Mouse (Mus musculus) intestine, embryonic 14.5 days (tissue): Measurements from ENCODE around the gene Mroh8. TPM values are rescaled to one million over a fixed set of nuclear protein-coding genes. Genes with fewer than 3 reads are reported as not detected.

ENCODE experiments used
- ATAC-seq: fragments of 200-750 bp; cut with Nextera tagmentation; replicated peaks from 2 replicates; pipeline ENCODE4 v1.8.0; 2017; ENCODE audit warnings: low read depth, moderate number of reproducible peaks, moderate TSS enrichment, moderate library complexity; ENCODE audit not compliant: low FRiP score, low TSS enrichment
- DNase-seq: peaks from one replicate; pipeline ENCODE4 v3.0.0-alpha.2; 2018; ENCODE audit warnings: low spot score
- H3K27ac ChIP-seq: fragments of 300-500 bp; sonication (generic); 2 replicates; pipeline ENCODE4 v1.5.1; 2014; ENCODE audit warnings: low read depth, mild to moderate bottlenecking, control low read depth
- H3K27me3 ChIP-seq: fragments of 300-500 bp; sonication (generic); replicated peaks from 2 replicates; pipeline ENCODE4 v1.6.1; 2014; ENCODE audit warnings: low read length, control low read depth; ENCODE audit not compliant: control insufficient read depth, insufficient read depth
- H3K36me3 ChIP-seq: fragments of 300-500 bp; sonication (generic); 2 replicates; pipeline ENCODE4 v1.6.1; 2014; ENCODE audit warnings: low read length, control low read depth; ENCODE audit not compliant: control insufficient read depth, insufficient read depth
- H3K4me1 ChIP-seq: fragments of 300-500 bp; sonication (generic); replicated peaks from 2 replicates; pipeline ENCODE4 v1.6.1; 2014; ENCODE audit warnings: low read length, control low read depth, mixed read lengths; ENCODE audit not compliant: control insufficient read depth, insufficient read depth
- H3K4me2 ChIP-seq: fragments of 300-500 bp; sonication (generic); 2 replicates; pipeline ENCODE4 v1.6.1; 2014; ENCODE audit warnings: low read length
- H3K4me3 ChIP-seq: fragments of 300-500 bp; sonication (generic); 2 replicates; pipeline ENCODE4 v1.5.1; 2014; ENCODE audit warnings: low read depth, low read length, control low read depth, mixed read lengths
- H3K9ac ChIP-seq: fragments of 300-500 bp; sonication (generic); 2 replicates; pipeline ENCODE4 v1.6.1; 2014; ENCODE audit warnings: mild to moderate bottlenecking, low read length
- H3K9me3 ChIP-seq: fragments of 300-500 bp; sonication (generic); 2 replicates; pipeline ENCODE4 v1.6.1; 2016; ENCODE audit warnings: low read length, control low read depth; ENCODE audit not compliant: control insufficient read depth
- WGBS: fragments of 180-500 bp; shearing (Covaris S2); extraction: QIAGEN DNeasy Blood & Tissue Kit; methylation state at CpG from one replicate; pipeline ENCODE4 v1.1.7; 2014; 5-methylcytosine and 5-hydroxymethylcytosine counted together
- polyA plus RNA-seq: library from polyadenylated mRNA; unstranded; fragments of >200 nt; fragmentation: Nextera tagmentation; extraction: Ambion mirVana; gene quantifications from 2 replicates; pipeline ENCODE4 v1.2.1, GENCODE M21; 2014

Mroh8 gene
- polyA plus RNA-seq, 1 experiment from 2014 or later, result 0.62 TPM

GRCm38 (mm10) chr2:157315486-157315885 lies 36.1 kb upstream of the Mroh8 start:
- Histone ChIP-seq H3K9ac (no peak overlapping the region), H3K4me1 (no peaks in the 10 kb centered on the region), H3K4me2 (no peak overlapping the region), H3K27ac (no peak overlapping the region), H3K4me3 (no peak overlapping the region), H3K27me3 (no peaks in the 10 kb centered on the region), H3K36me3 (peaks cover 94% of the 10 kb centered on the region), H3K9me3 (no peaks in the 10 kb centered on the region)
- no peak for ATAC-seq
- DNase-seq, result no peak
- WGBS, result 83% methylated on average over 6 of the region's 6 CpGs

- 89% methylated on average over 7 of the region's 7 CpGs for WGBS
- H3K27me3 ChIP-seq, result no peaks in the 10 kb centered on the region
- ATAC-seq, result no peak
- H3K9ac ChIP-seq, result no peak overlapping the region
- H3K4me3 ChIP-seq, result no peak overlapping the region
- DNase-seq, result no peak
- H3K4me1 ChIP-seq, result no peaks in the 10 kb centered on the region
- 0 out of 2 replicates have a peak overlapping the region, but pooled peaks have one; percentile 5 for H3K27ac ChIP-seq
- no peaks in the 10 kb centered on the region for H3K9me3 ChIP-seq
- H3K36me3 ChIP-seq, result peaks cover 95% of the 10 kb centered on the region
- no peak overlapping the region for H3K4me2 ChIP-seq
These were observed 35.0 kb upstream of the Mroh8 start for GRCm38 (mm10) chr2:157314310-157314709.

- no peaks in the 10 kb centered on the region for H3K4me1 ChIP-seq
- 0 out of 2 replicates have a peak overlapping the region, but pooled peaks have one; percentile 5 for H3K27ac ChIP-seq
- no peak overlapping the region for H3K9ac ChIP-seq
- H3K36me3 ChIP-seq, result peaks cover 93% of the 10 kb centered on the region
- no peak overlapping the region for H3K4me2 ChIP-seq
- 69% methylated on average over 3 of the region's 3 CpGs for WGBS
- H3K27me3 ChIP-seq, result no peaks in the 10 kb centered on the region
- ATAC-seq (no peak), DNase-seq (no peak)
- no peaks in the 10 kb centered on the region for H3K9me3 ChIP-seq
- no peak overlapping the region for H3K4me3 ChIP-seq
These were observed 34.4 kb upstream of the Mroh8 start for GRCm38 (mm10) chr2:157313718-157314117.

- WGBS, result 89% methylated on average over 6 of the region's 6 CpGs
- Histone ChIP-seq H3K27me3 (no peaks in the 10 kb centered on the region), H3K4me3 (no peak overlapping the region), H3K4me1 (peaks cover 12% of the 10 kb centered on the region), H3K36me3 (peaks cover 86% of the 10 kb centered on the region), H3K4me2 (no peak overlapping the region), H3K9me3 (no peaks in the 10 kb centered on the region), H3K27ac (no peak overlapping the region), H3K9ac (no peak overlapping the region)
- no peak for ATAC-seq
- no peak for DNase-seq
These were observed 31.8 kb upstream of the Mroh8 start for GRCm38 (mm10) chr2:157310963-157311637.

- H3K27me3 ChIP-seq, result no peaks in the 10 kb centered on the region
- WGBS, result 93% methylated on average over 8 of the region's 8 CpGs
- ATAC-seq, result no peak
- 0 out of 2 replicates have a peak overlapping the region, but pooled peaks have one; percentile 84 for H3K27ac ChIP-seq
- peaks cover 22% of the 10 kb centered on the region for H3K4me1 ChIP-seq
- peaks cover 85% of the 10 kb centered on the region for H3K36me3 ChIP-seq
- H3K9me3 ChIP-seq, result no peaks in the 10 kb centered on the region
- no peak for DNase-seq
- no peak overlapping the region for H3K9ac ChIP-seq
- H3K4me3 ChIP-seq, result no peak overlapping the region
- H3K4me2 ChIP-seq, result no peak overlapping the region
These were observed 30.3 kb upstream of the Mroh8 start for GRCm38 (mm10) chr2:157309611-157310010.

- Histone ChIP-seq H3K27me3 (no peaks in the 10 kb centered on the region), H3K27ac (peak overlapping the region; percentile 84), H3K9ac (no peak overlapping the region), H3K4me1 (peaks cover 22% of the 10 kb centered on the region), H3K36me3 (peaks cover 82% of the 10 kb centered on the region), H3K4me3 (no peak overlapping the region), H3K4me2 (no peak overlapping the region), H3K9me3 (no peaks in the 10 kb centered on the region)
- DNase-seq (no peak), ATAC-seq (peak; percentile 71)
- WGBS, result 29% methylated on average over 2 of the region's 2 CpGs
These were observed 29.0 kb upstream of the Mroh8 start for GRCm38 (mm10) chr2:157308273-157308917.

- DNase-seq (no peak), ATAC-seq (no peak)
- Histone ChIP-seq H3K4me2 (no peak overlapping the region), H3K9ac (no peak overlapping the region), H3K27me3 (no peaks in the 10 kb centered on the region), H3K4me3 (no peak overlapping the region), H3K36me3 (peaks cover 82% of the 10 kb centered on the region), H3K27ac (peak overlapping the region; percentile 84), H3K4me1 (peaks cover 22% of the 10 kb centered on the region), H3K9me3 (no peaks in the 10 kb centered on the region)
- WGBS, result 48% methylated on average over 4 of the region's 4 CpGs
These were observed 28.4 kb upstream of the Mroh8 start for GRCm38 (mm10) chr2:157307715-157308265.

- DNase-seq (no peak), ATAC-seq (peak; percentile 46; the same call in 1 of the 2 replicates)
- no peaks in the 10 kb centered on the region for H3K9me3 ChIP-seq
- no peaks in the 10 kb centered on the region for H3K27me3 ChIP-seq
- H3K4me3 ChIP-seq, result no peak overlapping the region
- WGBS, result 35% methylated on average over 7 of the region's 7 CpGs
- H3K9ac ChIP-seq, result no peak overlapping the region
- H3K27ac ChIP-seq, result peak overlapping the region; percentile 84
- H3K4me2 ChIP-seq, result no peak overlapping the region
- peaks cover 22% of the 10 kb centered on the region for H3K4me1 ChIP-seq
- H3K36me3 ChIP-seq, result peaks cover 83% of the 10 kb centered on the region
These were observed 27.0 kb upstream of the Mroh8 start for GRCm38 (mm10) chr2:157306091-157307032.
